Mouse (Mus musculus): ENCODE measurements around the gene Frmd6. TPM values are rescaled to one million over a fixed set of nuclear protein-coding genes. Genes with fewer than 3 reads are reported as not detected.

Gene Frmd6
- polyA plus RNA-seq, 1 experiment from 2014 or later, result 58.5 TPM

- Histone ChIP-seq H3K4me3 (ENCODE audit: low read depth, low read length) (no peak overlapping the region), H3K9me3 (ENCODE audit: control insufficient read depth, low read length) (no peaks in the 10 kb centered on the region), H3K27ac (replicated peaks; ENCODE audit: low read depth, low read length) (no peak overlapping the region), H3K36me3 (ENCODE audit: control insufficient read depth, insufficient read depth, low read length) (no peaks in the 10 kb centered on the region), H3K9ac (ENCODE audit: low read length) (no peak overlapping the region), H3K4me1 (ENCODE audit: control insufficient read depth, insufficient read depth, low read length) (peaks cover 29% of the 10 kb centered on the region), H3K4me2 (ENCODE audit: low read depth, severe bottlenecking) (no peak overlapping the region), H3K27me3 (ENCODE audit: control insufficient read depth, insufficient read depth, low read length) (no peaks in the 10 kb centered on the region)
- DNase-seq (ENCODE audit: low spot score), result no peak
- 80% methylated on average over 4 of the region's 4 CpGs for WGBS
- no peak for ATAC-seq (ENCODE audit: insufficient number of reproducible peaks, low FRiP score, low TSS enrichment, low read depth)
Measured at GRCm38 (mm10) chr12:70832216-70832998, 7.1 kb downstream of the Frmd6 start.

- Histone ChIP-seq H3K9me3 (ENCODE audit: control insufficient read depth, low read length) (no peaks in the 10 kb centered on the region), H3K36me3 (ENCODE audit: control insufficient read depth, insufficient read depth, low read length) (no peaks in the 10 kb centered on the region), H3K4me2 (ENCODE audit: low read depth, severe bottlenecking) (no peak overlapping the region), H3K4me1 (ENCODE audit: control insufficient read depth, insufficient read depth, low read length) (peaks cover 32% of the 10 kb centered on the region), H3K9ac (ENCODE audit: low read length) (no peak overlapping the region), H3K27me3 (ENCODE audit: control insufficient read depth, insufficient read depth, low read length) (no peaks in the 10 kb centered on the region), H3K4me3 (ENCODE audit: low read depth, low read length) (no peak overlapping the region), H3K27ac (replicated peaks; ENCODE audit: low read depth, low read length) (no peak overlapping the region)
- WGBS, result 95% methylated on average over 3 of the region's 3 CpGs
- DNase-seq (ENCODE audit: low spot score), result no peak
- no peak for ATAC-seq (ENCODE audit: insufficient number of reproducible peaks, low FRiP score, low TSS enrichment, low read depth)
Measured at GRCm38 (mm10) chr12:70833050-70833449, 7.7 kb downstream of the Frmd6 start.

- no peak overlapping the region for H3K4me3 ChIP-seq (ENCODE audit: low read depth, low read length)
- no peak overlapping the region for H3K4me2 ChIP-seq (ENCODE audit: low read depth, severe bottlenecking)
- H3K4me1 ChIP-seq (ENCODE audit: control insufficient read depth, insufficient read depth, low read length), result peaks cover 32% of the 10 kb centered on the region
- no peaks in the 10 kb centered on the region for H3K9me3 ChIP-seq (ENCODE audit: control insufficient read depth, low read length)
- no peaks in the 10 kb centered on the region for H3K36me3 ChIP-seq (ENCODE audit: control insufficient read depth, insufficient read depth, low read length)
- no peaks in the 10 kb centered on the region for H3K27me3 ChIP-seq (ENCODE audit: control insufficient read depth, insufficient read depth, low read length)
- ATAC-seq (ENCODE audit: insufficient number of reproducible peaks, low FRiP score, low TSS enrichment, low read depth) (no peak), DNase-seq (ENCODE audit: low spot score) (no peak)
- 81% methylated on average over 4 of the region's 4 CpGs for WGBS
- no peak overlapping the region for H3K9ac ChIP-seq (ENCODE audit: low read length)
- no peak overlapping the region for H3K27ac ChIP-seq (replicated peaks; ENCODE audit: low read depth, low read length)
Measured at GRCm38 (mm10) chr12:70834043-70834442, 8.7 kb downstream of the Frmd6 start.

- Histone ChIP-seq H3K4me3 (ENCODE audit: low read depth, low read length) (no peak overlapping the region), H3K36me3 (ENCODE audit: control insufficient read depth, insufficient read depth, low read length) (no peaks in the 10 kb centered on the region), H3K4me2 (ENCODE audit: low read depth, severe bottlenecking) (no peak overlapping the region), H3K9ac (ENCODE audit: low read length) (no peak overlapping the region), H3K4me1 (ENCODE audit: control insufficient read depth, insufficient read depth, low read length) (peaks cover 24% of the 10 kb centered on the region), H3K27me3 (ENCODE audit: control insufficient read depth, insufficient read depth, low read length) (no peaks in the 10 kb centered on the region), H3K27ac (replicated peaks; ENCODE audit: low read depth, low read length) (no peak overlapping the region), H3K9me3 (ENCODE audit: control insufficient read depth, low read length) (no peaks in the 10 kb centered on the region)
- no peak for ATAC-seq (ENCODE audit: insufficient number of reproducible peaks, low FRiP score, low TSS enrichment, low read depth)
- no peak for DNase-seq (ENCODE audit: low spot score)
- 87% methylated on average over 5 of the region's 5 CpGs for WGBS
Measured at GRCm38 (mm10) chr12:70835004-70835403, 9.7 kb downstream of the Frmd6 start.

GRCm38 (mm10) chr12:70837792-70838321, 12.5 kb downstream of the Frmd6 start:
- WGBS, result 74% methylated on average over 12 of the region's 12 CpGs
- Histone ChIP-seq H3K27ac (replicated peaks; ENCODE audit: low read depth, low read length) (no peak overlapping the region), H3K4me3 (ENCODE audit: low read depth, low read length) (no peak overlapping the region), H3K36me3 (ENCODE audit: control insufficient read depth, insufficient read depth, low read length) (no peaks in the 10 kb centered on the region), H3K4me2 (ENCODE audit: low read depth, severe bottlenecking) (no peak overlapping the region), H3K9me3 (ENCODE audit: control insufficient read depth, low read length) (no peaks in the 10 kb centered on the region), H3K27me3 (ENCODE audit: control insufficient read depth, insufficient read depth, low read length) (no peaks in the 10 kb centered on the region), H3K9ac (ENCODE audit: low read length) (no peak overlapping the region), H3K4me1 (ENCODE audit: control insufficient read depth, insufficient read depth, low read length) (peaks cover 7% of the 10 kb centered on the region; the same call in 1 of the 2 replicates)
- DNase-seq (ENCODE audit: low spot score) (no peak), ATAC-seq (ENCODE audit: insufficient number of reproducible peaks, low FRiP score, low TSS enrichment, low read depth) (no peak)

- Histone ChIP-seq H3K9me3 (ENCODE audit: control insufficient read depth, low read length) (no peaks in the 10 kb centered on the region), H3K36me3 (ENCODE audit: control insufficient read depth, insufficient read depth, low read length) (no peaks in the 10 kb centered on the region), H3K27ac (replicated peaks; ENCODE audit: low read depth, low read length) (no peak overlapping the region), H3K9ac (ENCODE audit: low read length) (no peak overlapping the region), H3K4me1 (ENCODE audit: control insufficient read depth, insufficient read depth, low read length) (peaks cover 16% of the 10 kb centered on the region), H3K27me3 (ENCODE audit: control insufficient read depth, insufficient read depth, low read length) (no peaks in the 10 kb centered on the region), H3K4me3 (ENCODE audit: low read depth, low read length) (no peak overlapping the region), H3K4me2 (ENCODE audit: low read depth, severe bottlenecking) (no peak overlapping the region)
- ATAC-seq (ENCODE audit: insufficient number of reproducible peaks, low FRiP score, low TSS enrichment, low read depth) (no peak), DNase-seq (ENCODE audit: low spot score) (no peak)
- 89% methylated on average over 2 of the region's 2 CpGs for WGBS
Measured at GRCm38 (mm10) chr12:70845371-70845770, 20.1 kb downstream of the Frmd6 start.

DNA sequence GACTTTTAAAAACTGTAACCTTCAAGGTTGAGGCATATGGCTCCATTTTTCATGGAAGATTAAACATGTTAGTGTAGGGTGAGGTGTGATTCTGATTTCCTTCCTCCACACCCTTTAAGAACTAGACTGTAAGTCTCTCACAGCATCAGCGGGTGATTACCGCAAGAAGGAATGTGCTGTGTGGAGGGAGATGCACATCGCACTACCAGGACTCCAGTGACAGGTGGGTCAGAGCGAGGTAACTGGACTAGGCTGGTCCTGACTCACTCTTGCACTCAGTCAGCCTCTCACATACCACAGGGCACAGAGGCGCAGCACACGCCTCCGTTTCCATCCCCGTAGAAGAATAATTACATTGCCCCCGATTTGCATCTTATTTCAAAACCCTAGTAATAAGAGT, 23.7 kb downstream of the Frmd6 start:
- ATAC-seq (ENCODE audit: insufficient number of reproducible peaks, low FRiP score, low TSS enrichment, low read depth) (no peak), DNase-seq (ENCODE audit: low spot score) (no peak)
- no peak overlapping the region for H3K4me3 ChIP-seq (ENCODE audit: low read depth, low read length)
- no peaks in the 10 kb centered on the region for H3K9me3 ChIP-seq (ENCODE audit: control insufficient read depth, low read length)
- 87% methylated on average over 9 of the region's 9 CpGs for WGBS
- H3K36me3 ChIP-seq (ENCODE audit: control insufficient read depth, insufficient read depth, low read length), result no peaks in the 10 kb centered on the region
- H3K27me3 ChIP-seq (ENCODE audit: control insufficient read depth, insufficient read depth, low read length), result no peaks in the 10 kb centered on the region
- H3K27ac ChIP-seq (replicated peaks; ENCODE audit: low read depth, low read length), result no peak overlapping the region
- H3K4me2 ChIP-seq (ENCODE audit: low read depth, severe bottlenecking), result no peak overlapping the region
- peaks cover 31% of the 10 kb centered on the region for H3K4me1 ChIP-seq (ENCODE audit: control insufficient read depth, insufficient read depth, low read length)
- H3K9ac ChIP-seq (ENCODE audit: low read length), result no peak overlapping the region

DNA sequence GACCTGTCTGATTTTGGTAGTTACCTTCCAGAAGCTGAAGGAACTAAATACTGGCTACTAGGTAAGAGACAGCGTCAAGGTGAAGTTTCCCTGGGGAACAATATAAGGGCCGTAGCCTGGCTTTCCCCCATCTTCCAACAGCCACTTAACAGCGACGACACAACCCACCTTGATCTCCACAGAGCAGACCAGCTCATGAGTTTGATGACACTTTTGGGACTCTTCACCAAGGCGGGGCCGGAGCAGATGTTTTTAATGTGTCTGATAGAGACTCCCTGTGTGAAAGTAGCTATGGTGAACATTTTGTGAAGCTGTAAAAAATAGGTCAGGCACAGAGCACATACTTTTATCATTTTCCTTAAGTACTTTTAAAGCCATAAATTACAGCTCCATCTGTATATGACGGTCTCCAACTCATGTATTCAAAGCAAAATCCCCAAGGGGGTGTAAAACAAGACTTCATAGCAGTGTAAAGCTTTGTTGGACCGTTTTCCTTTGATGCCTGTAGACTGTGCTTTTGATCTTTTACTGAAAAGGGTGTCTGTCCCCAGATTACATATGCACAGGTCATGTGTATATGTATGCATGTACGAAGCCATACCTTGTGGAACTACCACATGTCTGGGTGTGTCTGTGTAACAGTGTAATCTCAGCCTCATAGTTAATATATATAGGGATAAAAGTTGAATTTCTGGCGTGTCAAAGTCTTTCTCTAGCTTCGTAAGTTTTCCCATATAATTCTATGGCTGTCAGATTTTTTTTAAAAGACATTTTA, 24.4 kb downstream of the Frmd6 start:
- ATAC-seq (ENCODE audit: insufficient number of reproducible peaks, low FRiP score, low TSS enrichment, low read depth), result no peak
- H3K4me1 ChIP-seq (ENCODE audit: control insufficient read depth, insufficient read depth, low read length), result peaks cover 34% of the 10 kb centered on the region

More for the DNA sequence above, 24.4 kb downstream of the Frmd6 start:
- no peak overlapping the region for H3K9ac ChIP-seq (ENCODE audit: low read length)
- WGBS, result 56% methylated on average over 11 of the region's 11 CpGs
- H3K27me3 ChIP-seq (ENCODE audit: control insufficient read depth, insufficient read depth, low read length), result no peaks in the 10 kb centered on the region
- no peak for DNase-seq (ENCODE audit: low spot score)
- no peak overlapping the region for H3K27ac ChIP-seq (replicated peaks; ENCODE audit: low read depth, low read length)
- no peaks in the 10 kb centered on the region for H3K9me3 ChIP-seq (ENCODE audit: control insufficient read depth, low read length)
- no peak overlapping the region for H3K4me2 ChIP-seq (ENCODE audit: low read depth, severe bottlenecking)
- no peak overlapping the region for H3K4me3 ChIP-seq (ENCODE audit: low read depth, low read length)
- H3K36me3 ChIP-seq (ENCODE audit: control insufficient read depth, insufficient read depth, low read length), result no peaks in the 10 kb centered on the region
